Mouse (Mus musculus) lung, postnatal 0 days (tissue): ENCODE measurements around the gene Lbhd2.

ENCODE experiments used
- CTCF ChIP-seq: IDR thresholded peaks from 2 replicates; pipeline ENCODE4 v1.5.1; 2016; ENCODE audit warnings: antibody characterized with exemption, mild to moderate bottlenecking
- EP300 ChIP-seq: IDR thresholded peaks from 2 replicates; pipeline ENCODE4 v1.6.1; 2016; ENCODE audit warnings: antibody characterized with exemption, mild to moderate bottlenecking, control low read depth

DNA sequence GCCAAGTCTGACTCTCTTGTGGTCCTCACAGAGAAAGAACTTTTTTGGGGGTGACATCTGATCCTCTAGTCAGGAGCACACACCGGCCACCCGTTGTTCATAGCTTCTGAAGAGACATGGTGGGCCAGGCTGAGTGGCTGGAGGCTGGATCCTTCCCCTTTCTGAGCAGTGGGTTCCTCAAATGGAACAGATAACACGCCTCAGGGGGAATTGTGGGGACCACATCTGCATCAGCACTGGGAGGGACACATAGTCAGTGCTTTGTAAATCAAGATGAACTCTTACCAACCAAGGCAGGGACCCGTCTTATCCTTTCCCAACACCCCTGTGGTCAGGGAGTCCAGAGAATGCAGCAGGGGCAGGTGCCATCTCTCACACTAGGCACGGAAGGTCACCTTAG is 13.3 kb downstream of the Lbhd2 start:
- TF ChIP-seq CTCF, result no peak
- no peak for TF ChIP-seq EP300
